Mouse (Mus musculus) embryonic facial prominence, embryonic 15.5 days (tissue): ENCODE data around the gene Ppp1r11. TPM values are rescaled to one million over a fixed set of nuclear protein-coding genes. Genes with fewer than 3 reads are reported as not detected.
A peak's percentile ranks its signal among the peaks of the same experiment; 100 is the strongest.
"Not testable (repeated sequence)": the region's sequence is repeated elsewhere in the genome, so short reads cannot be mapped to it uniquely, and the experiment has no call there.

Source experiments
- ATAC-seq: fragments of 200-750 bp; cut with Nextera tagmentation; 2 replicates; pipeline ENCODE4 v1.8.0; 2017; ENCODE audit warnings: low read depth, moderate TSS enrichment; ENCODE audit not compliant: insufficient number of reproducible peaks, low FRiP score, low TSS enrichment
- H3K27ac ChIP-seq: fragments of 300-500 bp; sonication (generic); replicated peaks from 2 replicates; pipeline ENCODE4 v1.5.1; 2015; ENCODE audit warnings: mild to moderate bottlenecking, inconsistent platforms
- H3K27me3 ChIP-seq: fragments of 300-500 bp; sonication (generic); 2 replicates; pipeline ENCODE4 v1.6.1; 2015; ENCODE audit warnings: inconsistent platforms
- H3K36me3 ChIP-seq: fragments of 300-500 bp; sonication (generic); 2 replicates; pipeline ENCODE4 v1.6.1; 2015; ENCODE audit warnings: mild to moderate bottlenecking, inconsistent platforms
- H3K4me1 ChIP-seq: fragments of 300-500 bp; sonication (generic); 2 replicates; pipeline ENCODE4 v1.6.1; 2015; ENCODE audit warnings: inconsistent platforms
- H3K4me2 ChIP-seq: fragments of 300-500 bp; sonication (generic); replicated peaks from 2 replicates; pipeline ENCODE4 v1.6.1; 2015; ENCODE audit warnings: mild to moderate bottlenecking, inconsistent platforms
- H3K4me3 ChIP-seq: fragments of 300-500 bp; sonication (generic); replicated peaks from 2 replicates; pipeline ENCODE4 v1.5.1; 2015; ENCODE audit warnings: mild to moderate bottlenecking, inconsistent platforms
- H3K9ac ChIP-seq: fragments of 300-500 bp; sonication (generic); 2 replicates; pipeline ENCODE4 v1.6.1; 2015; ENCODE audit warnings: inconsistent platforms
- H3K9me3 ChIP-seq: fragments of 300-500 bp; sonication (generic); replicated peaks from 2 replicates; pipeline ENCODE4 v1.6.1; 2016; ENCODE audit warnings: inconsistent platforms
- WGBS: fragments of 180-500 bp; shearing (Covaris S2); methylation state at CpG from one replicate; pipeline ENCODE4 v1.1.7; 2015; 5-methylcytosine and 5-hydroxymethylcytosine counted together
- polyA plus RNA-seq: library from polyadenylated mRNA; unstranded; fragments of >200 nt; fragmentation: Nextera tagmentation; extraction: Ambion mirVana; gene quantifications from 2 replicates; pipeline ENCODE4 v1.2.1, GENCODE M21; 2015

Gene Ppp1r11
- polyA plus RNA-seq, result 106 and 111 TPM in 2 replicates

DNA sequence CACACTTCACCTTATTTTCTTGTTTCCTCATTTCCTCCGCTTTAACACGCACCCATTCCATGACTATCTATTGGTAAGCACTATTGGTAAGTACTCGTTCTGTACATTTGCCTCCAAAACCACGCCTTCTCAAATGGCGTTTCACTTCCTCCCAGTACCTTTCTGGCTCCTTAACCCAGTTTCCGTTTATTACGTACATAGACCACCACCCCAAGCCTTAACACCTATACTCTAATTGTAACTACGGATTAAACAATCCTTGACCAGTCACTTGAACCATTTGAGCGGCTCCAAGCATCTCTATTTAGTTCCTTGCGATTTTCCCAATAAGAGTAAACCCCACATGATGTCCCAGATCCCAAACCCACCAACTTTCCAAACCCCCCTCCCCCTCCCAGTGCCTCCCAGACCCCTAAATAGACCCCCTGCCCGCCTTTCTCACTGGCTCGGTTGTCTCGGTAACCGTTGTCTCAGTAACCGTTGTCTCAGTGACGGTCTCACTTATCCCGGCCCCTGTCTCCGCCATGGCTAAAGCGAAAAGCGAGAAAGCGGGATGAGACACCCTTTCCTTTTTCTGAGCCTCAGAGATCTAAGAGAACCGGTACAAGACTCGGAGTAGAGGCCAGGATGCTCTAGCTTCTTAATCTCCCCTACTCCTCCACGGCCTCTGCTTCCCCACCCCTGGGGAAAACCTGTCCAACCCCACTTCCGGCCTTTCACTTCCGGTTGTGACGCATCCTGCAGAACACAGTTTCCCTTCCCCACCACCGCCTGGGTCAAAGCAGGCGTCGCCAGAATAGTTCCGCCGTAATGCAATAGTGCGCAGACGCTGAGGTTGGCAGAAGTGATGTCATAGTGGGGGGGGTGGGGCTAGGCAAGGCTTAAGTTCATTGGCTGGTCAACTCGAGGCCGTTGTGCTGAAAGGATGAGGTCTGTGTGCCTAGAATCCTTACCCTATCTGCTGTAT is at the start of gene Ppp1r11:
Gene Ppp1r11 (minus strand): TSS at position 761 of the 967 bp plus-strand sequence.
- Histone ChIP-seq H3K9me3 (no peaks in the 10 kb centered on the region), H3K4me1 (peaks cover 19% of the 10 kb centered on the region), H3K9ac (peak within 1 kb of the TSS; percentile 76), H3K27ac (peak within 1 kb of the TSS; percentile 78), H3K27me3 (peaks cover 6% of the 10 kb centered on the region), H3K36me3 (peaks cover 29% of the 10 kb centered on the region), H3K4me2 (peak within 1 kb of the TSS; percentile 56), H3K4me3 (peak within 1 kb of the TSS; percentile 73)
- peak; percentile 96 for ATAC-seq
- whole genome bisulfite sequencing, result 2% methylated on average over 36 of the region's 36 CpGs

DNA sequence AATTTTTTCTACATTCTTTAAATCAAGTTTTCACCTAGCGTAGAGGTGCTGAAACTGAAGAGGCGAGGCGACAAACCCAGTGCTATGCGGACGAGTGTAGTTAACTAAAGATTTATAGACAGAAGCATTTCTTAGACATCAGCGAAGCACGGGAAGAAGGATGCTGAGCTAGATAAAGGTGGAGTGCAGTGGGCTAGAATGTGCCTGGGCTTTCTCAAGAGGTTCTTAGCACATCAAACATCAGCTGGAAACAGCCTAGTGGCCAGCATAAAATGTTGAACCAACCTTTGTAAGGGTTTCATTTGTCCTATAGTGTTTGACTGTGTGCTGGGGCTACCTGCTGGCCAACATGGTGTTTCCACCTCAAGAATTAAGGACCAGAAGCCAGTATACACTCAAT is 49.3 kb upstream of the Ppp1r11 start, which contains the start of gene Zfp57:
Gene Zfp57 (plus strand): TSS at position 301 of the 400 bp plus-strand sequence.
- Histone ChIP-seq H3K4me2 (peak within 1 kb of the TSS; percentile 83), H3K36me3 (0 out of 2 replicates have a peak, but pooled peaks cover 2% of the 10 kb centered on the region), H3K4me3 (peak within 1 kb of the TSS; percentile 70), H3K27me3 (no peaks in the 10 kb centered on the region), H3K27ac (0 out of 2 replicates have a peak within 1 kb of the TSS, but pooled peaks have one; percentile 91), H3K4me1 (peaks cover 7% of the 10 kb centered on the region), H3K9ac (no peak within 1 kb of the TSS), H3K9me3 (no peaks in the 10 kb centered on the region)
- no peak for ATAC-seq
- 94% methylated on average over 7 of the region's 7 CpGs for WGBS

DNA sequence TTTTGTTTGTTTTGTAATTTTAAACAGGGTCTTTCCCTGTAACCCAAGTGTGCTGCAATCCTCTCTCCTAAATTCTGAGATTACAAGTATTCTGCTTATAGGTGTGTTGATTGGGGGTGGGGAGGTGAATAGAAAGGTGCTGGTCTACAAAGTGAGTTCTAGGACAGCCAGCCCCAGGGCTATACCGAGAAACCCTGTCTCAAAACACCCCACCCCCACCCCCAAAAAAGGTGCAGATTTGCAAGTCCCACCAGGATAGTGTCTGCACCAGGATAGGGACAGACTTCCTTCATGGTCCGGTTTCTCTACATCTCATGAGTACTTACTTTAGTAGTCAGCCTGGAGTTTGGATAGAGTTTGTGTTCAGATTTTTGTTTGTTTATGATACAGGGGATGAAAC is 46.9 kb upstream of the Ppp1r11 start:
- Histone ChIP-seq H3K9me3 (no peaks in the 10 kb centered on the region), H3K27ac (no peak overlapping the region), H3K4me3 (no peak overlapping the region), H3K27me3 (no peaks in the 10 kb centered on the region), H3K9ac (no peak overlapping the region), H3K4me2 (no peak overlapping the region), H3K36me3 (no peaks in the 10 kb centered on the region), H3K4me1 (peaks cover 7% of the 10 kb centered on the region)
- 62% methylated on average over 2 of the region's 2 CpGs for WGBS
- ATAC-seq, result no peak

- H3K4me1 ChIP-seq, result no peaks in the 10 kb centered on the region
- H3K27ac ChIP-seq, result no peak overlapping the region
- no peak for ATAC-seq
- H3K4me3 ChIP-seq, result no peak overlapping the region
- WGBS, result 25% methylated on average over 7 of the region's 7 CpGs
- H3K9me3 ChIP-seq, result no peaks in the 10 kb centered on the region
- no peak overlapping the region for H3K9ac ChIP-seq
- no peaks in the 10 kb centered on the region for H3K27me3 ChIP-seq
- no peaks in the 10 kb centered on the region for H3K36me3 ChIP-seq
- H3K4me2 ChIP-seq, result no peak overlapping the region
Observed at GRCm38 (mm10) chr17:36997033-36997735, 45.6 kb upstream of the Ppp1r11 start.

- H3K27me3 ChIP-seq, result no peaks in the 10 kb centered on the region; the same call in 1 of the 2 replicates
- no peak overlapping the region for H3K27ac ChIP-seq
- H3K4me3 ChIP-seq, result no peak overlapping the region
- no peak overlapping the region for H3K4me2 ChIP-seq
- no peaks in the 10 kb centered on the region for H3K9me3 ChIP-seq
- H3K36me3 ChIP-seq, result no peaks in the 10 kb centered on the region
- no peaks in the 10 kb centered on the region for H3K4me1 ChIP-seq
- WGBS, result 55% methylated on average over 3 of the region's 3 CpGs
- ATAC-seq, result no peak
- no peak overlapping the region for H3K9ac ChIP-seq
Observed at GRCm38 (mm10) chr17:36995448-36995847, 43.9 kb upstream of the Ppp1r11 start.

DNA sequence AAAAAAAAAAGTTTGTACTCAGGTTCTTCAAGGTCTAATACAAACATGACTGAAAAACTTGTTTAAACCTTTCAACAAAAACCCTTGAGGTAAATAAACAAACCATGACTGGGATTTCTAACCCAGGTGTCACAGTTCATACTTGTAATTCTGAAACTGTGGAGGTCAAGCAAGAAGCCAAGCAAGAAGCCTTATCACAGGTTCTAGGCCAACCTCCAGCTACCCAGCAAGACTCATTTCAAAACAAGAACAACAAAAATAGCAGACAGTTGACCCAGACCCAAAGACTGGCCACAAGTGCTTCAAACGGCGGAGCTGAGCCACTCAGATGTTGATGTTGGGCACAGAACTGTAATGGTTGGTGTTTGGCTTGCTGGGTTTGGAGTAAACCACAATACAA is 43.0 kb upstream of the Ppp1r11 start:
- no peak overlapping the region for H3K4me3 ChIP-seq
- peaks cover 2% of the 10 kb centered on the region for H3K27me3 ChIP-seq
- H3K9me3 ChIP-seq, result no peaks in the 10 kb centered on the region
- no peak overlapping the region for H3K27ac ChIP-seq
- H3K4me1 ChIP-seq, result no peaks in the 10 kb centered on the region
- no peak overlapping the region for H3K4me2 ChIP-seq
- 85% methylated on average over 2 of the region's 2 CpGs for WGBS
- no peak overlapping the region for H3K9ac ChIP-seq
- no peak for ATAC-seq
- H3K36me3 ChIP-seq, result no peaks in the 10 kb centered on the region

- H3K36me3 ChIP-seq, result no peaks in the 10 kb centered on the region
- H3K9ac ChIP-seq, result no peak overlapping the region
- H3K4me1 ChIP-seq, result no peaks in the 10 kb centered on the region
- no peak overlapping the region for H3K4me3 ChIP-seq
- H3K27me3 ChIP-seq, result peaks cover 9% of the 10 kb centered on the region
- no peak for ATAC-seq
- WGBS, result 82% methylated on average over 4 of the region's 4 CpGs
- H3K4me2 ChIP-seq, result no peak overlapping the region
- no peaks in the 10 kb centered on the region for H3K9me3 ChIP-seq
- no peak overlapping the region for H3K27ac ChIP-seq
Observed at GRCm38 (mm10) chr17:36993770-36994325, 42.3 kb upstream of the Ppp1r11 start.

DNA sequence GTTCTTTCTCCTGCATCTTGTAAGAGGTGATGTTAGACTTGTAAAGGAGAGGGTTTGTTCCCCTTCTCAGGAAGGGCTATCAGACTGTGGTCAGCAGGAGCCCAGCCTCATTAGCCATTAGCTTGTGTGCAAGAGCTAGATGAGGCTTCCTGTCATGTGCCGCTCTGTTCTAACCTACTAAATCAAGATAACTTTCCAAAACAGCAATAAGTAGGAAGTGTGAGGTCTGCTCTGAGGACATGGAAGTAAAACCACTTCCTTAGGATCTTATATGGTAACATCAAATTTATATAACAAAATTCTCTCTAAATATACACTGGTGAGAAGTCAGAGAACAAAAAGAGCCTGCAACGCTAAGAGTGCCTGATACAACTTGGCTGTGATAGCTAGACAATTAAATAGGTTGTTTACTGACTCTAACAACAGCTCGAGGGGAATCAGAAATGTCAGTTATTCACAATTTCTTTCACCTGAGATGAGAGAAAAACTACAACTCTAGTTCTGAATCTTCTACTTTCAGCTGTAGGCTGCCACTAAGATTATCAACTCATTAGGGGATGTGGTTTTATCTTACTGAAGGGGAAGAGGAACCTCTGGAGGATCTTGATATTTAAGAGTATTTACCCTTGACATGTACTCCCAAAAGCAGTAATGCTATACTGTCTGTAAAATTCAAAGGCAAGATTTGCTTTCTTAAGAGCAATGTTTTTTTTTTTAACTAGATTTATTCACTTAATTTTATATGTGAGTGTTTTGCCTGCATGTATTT is 41.0 kb upstream of the Ppp1r11 start:
- H3K4me3 ChIP-seq, result no peak overlapping the region
- H3K4me2 ChIP-seq, result no peak overlapping the region
- WGBS, result 70% methylated on average over 3 of the region's 3 CpGs
- no peaks in the 10 kb centered on the region for H3K9me3 ChIP-seq
- H3K27ac ChIP-seq, result no peak overlapping the region
- peaks cover 21% of the 10 kb centered on the region for H3K27me3 ChIP-seq
- H3K9ac ChIP-seq, result no peak overlapping the region
- no peaks in the 10 kb centered on the region for H3K36me3 ChIP-seq
- H3K4me1 ChIP-seq, result 0 out of 2 replicates have a peak, but pooled peaks cover 4% of the 10 kb centered on the region
- ATAC-seq, result no peak

DNA sequence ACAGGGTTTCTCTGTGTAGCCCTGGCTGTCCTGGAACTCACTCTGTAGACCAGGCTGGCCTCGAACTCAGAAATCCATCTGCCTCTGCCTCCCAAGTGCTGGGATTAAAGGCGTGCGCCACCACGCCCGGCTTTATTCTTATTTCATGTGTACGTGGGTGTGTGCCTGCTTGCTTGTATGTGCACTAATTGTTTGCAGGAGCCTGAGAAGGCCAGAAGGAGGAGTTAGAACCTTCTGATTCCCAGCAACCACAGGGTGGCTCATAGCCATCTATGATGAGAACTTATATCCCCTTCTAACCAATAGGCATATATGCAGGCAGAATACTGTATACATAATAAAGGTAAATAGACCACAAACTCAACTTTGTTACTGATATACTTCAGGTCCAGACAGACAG is 39.1 kb upstream of the Ppp1r11 start:
- not testable (repeated sequence) for H3K9ac ChIP-seq, H3K4me3 ChIP-seq, H3K27ac ChIP-seq, H3K4me1 ChIP-seq, H3K36me3 ChIP-seq, H3K4me2 ChIP-seq, H3K9me3 ChIP-seq, ATAC-seq
- WGBS, result 80% methylated on average over 6 of the region's 6 CpGs
- H3K27me3 ChIP-seq, result peaks cover 27% of the 10 kb centered on the region

- Histone ChIP-seq H3K27me3 (peaks cover 27% of the 10 kb centered on the region), H3K4me3 (peak within 1 kb of the TSS; percentile 11; the same call in 1 of the 2 replicates), H3K9ac (no peak within 1 kb of the TSS), H3K4me1 (0 out of 2 replicates have a peak, but pooled peaks cover 4% of the 10 kb centered on the region), H3K27ac (no peak within 1 kb of the TSS), H3K4me2 (peak within 1 kb of the TSS; percentile 27; the same call in 1 of the 2 replicates), H3K36me3 (no peaks in the 10 kb centered on the region), H3K9me3 (no peaks in the 10 kb centered on the region)
- 22% methylated on average over 5 of the region's 5 CpGs for WGBS
- ATAC-seq, result no peak
Observed at GRCm38 (mm10) chr17:36989437-36989836, 37.9 kb upstream of the Ppp1r11 start, which contains the start of gene H2-M5. Gene H2-M5, minus strand, starts transcription at chr17:36989537.
